Mouse (Mus musculus) stomach, embryonic 16.5 days (tissue): ENCODE measurements around the gene Gm11037. TPM values are rescaled to one million over a fixed set of nuclear protein-coding genes. Genes with fewer than 3 reads are reported as not detected.

Source experiments
- ATAC-seq: fragments of 200-750 bp; cut with Nextera tagmentation; 2 replicates; pipeline ENCODE4 v1.8.0; 2017; ENCODE audit warnings: moderate number of reproducible peaks, moderate TSS enrichment; ENCODE audit not compliant: insufficient read depth, low FRiP score
- H3K27ac ChIP-seq: fragments of 300-500 bp; sonication (generic); 2 replicates; pipeline ENCODE4 v1.5.1; 2014; ENCODE audit warnings: low read length
- H3K27me3 ChIP-seq: fragments of 300-500 bp; sonication (generic); 2 replicates; pipeline ENCODE4 v1.6.1; 2014; ENCODE audit warnings: low read length, control low read depth, mixed read lengths; ENCODE audit not compliant: control insufficient read depth, insufficient read depth
- H3K36me3 ChIP-seq: fragments of 300-500 bp; sonication (generic); 2 replicates; pipeline ENCODE4 v1.6.1; 2014; ENCODE audit warnings: low read length; ENCODE audit not compliant: control insufficient read depth, insufficient read depth
- H3K4me1 ChIP-seq: fragments of 300-500 bp; sonication (generic); 2 replicates; pipeline ENCODE4 v1.6.1; 2014; ENCODE audit warnings: low read length, control low read depth, mixed read lengths; ENCODE audit not compliant: control insufficient read depth, insufficient read depth
- H3K4me2 ChIP-seq: fragments of 300-500 bp; sonication (generic); 2 replicates; pipeline ENCODE4 v1.6.1; 2014; ENCODE audit warnings: low read depth, low read length, mixed read lengths
- H3K4me3 ChIP-seq: fragments of 300-500 bp; sonication (generic); replicated peaks from 2 replicates; pipeline ENCODE4 v1.5.1; 2014; ENCODE audit warnings: mild to moderate bottlenecking, low read length
- H3K9ac ChIP-seq: fragments of 300-500 bp; sonication (generic); 2 replicates; pipeline ENCODE4 v1.6.1; 2014; ENCODE audit warnings: low read length
- H3K9me3 ChIP-seq: fragments of 300-500 bp; sonication (generic); replicated peaks from 2 replicates; pipeline ENCODE4 v1.6.1; 2016; ENCODE audit warnings: low read length, control low read depth; ENCODE audit not compliant: control insufficient read depth
- WGBS: fragments of 180-500 bp; shearing (Covaris S2); extraction: QIAGEN DNeasy Blood & Tissue Kit; methylation state at CpG from one replicate; pipeline ENCODE4 v1.1.7; 2014; 5-methylcytosine and 5-hydroxymethylcytosine counted together
- polyA plus RNA-seq: library from polyadenylated mRNA; unstranded; fragments of >200 nt; fragmentation: Nextera tagmentation; extraction: Ambion mirVana; gene quantifications from 2 replicates; pipeline ENCODE4 v1.2.1, GENCODE M21; 2015

Gene Gm11037
- polyA plus RNA-seq, 1 experiment from 2014 or later: not detected

DNA sequence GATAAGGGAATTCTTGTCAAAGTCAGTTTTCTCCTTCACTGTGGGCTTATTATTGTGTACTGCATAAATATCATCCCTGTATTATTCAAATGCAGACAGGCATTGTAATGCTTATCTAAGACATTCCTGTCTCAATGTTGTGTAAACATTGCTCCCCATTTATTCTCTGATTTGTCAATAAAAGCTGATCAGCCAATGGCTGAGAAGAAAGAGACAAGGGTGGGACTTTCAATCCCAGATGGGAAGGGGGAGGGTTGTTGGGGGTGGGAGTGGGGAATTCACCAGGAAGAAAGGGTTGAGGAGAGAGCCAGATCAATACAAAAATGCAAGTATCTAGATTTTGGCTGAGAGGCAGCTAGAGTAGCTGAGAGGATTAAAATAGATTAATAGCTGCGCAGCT lies 35.6 kb downstream of the Gm11037 start:
- Histone ChIP-seq H3K9me3 (0 out of 2 replicates have a peak, but pooled peaks cover 3% of the 10 kb centered on the region), H3K36me3 (no peaks in the 10 kb centered on the region), H3K27ac (no peak overlapping the region), H3K4me1 (peaks cover 10% of the 10 kb centered on the region; the same call in 1 of the 2 replicates), H3K4me3 (no peak overlapping the region), H3K4me2 (no peak overlapping the region), H3K9ac (no peak overlapping the region), H3K27me3 (peaks cover 5% of the 10 kb centered on the region)
- 62% methylated on average over 1 of the region's 1 CpGs for WGBS
- ATAC-seq: no peak

DNA sequence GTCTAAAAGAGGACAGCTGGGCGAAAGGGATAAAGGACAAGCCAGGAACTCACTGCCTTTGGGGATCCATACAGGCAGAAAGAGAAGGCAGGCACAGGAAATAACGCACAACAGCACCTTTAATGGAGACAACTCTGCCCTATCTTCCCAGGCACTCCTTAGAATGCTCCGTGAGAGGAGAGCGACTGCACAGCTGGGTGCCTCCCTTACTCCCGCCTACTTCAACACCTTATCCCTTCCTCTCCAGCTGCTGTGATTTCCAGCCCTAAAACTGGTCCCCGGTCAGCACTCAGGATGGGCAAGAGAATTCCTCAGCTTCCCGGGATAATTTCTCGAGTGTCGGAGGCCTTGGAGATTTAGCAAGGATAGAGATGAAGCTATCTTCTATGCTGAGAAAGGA lies 37.6 kb downstream of the Gm11037 start:
- H3K9ac ChIP-seq: no peak overlapping the region
- no peak overlapping the region for H3K4me3 ChIP-seq
- peak overlapping the region; percentile 44; the same call in 1 of the 2 replicates for H3K4me2 ChIP-seq
- H3K4me1 ChIP-seq: peaks cover 26% of the 10 kb centered on the region; the same call in 1 of the 2 replicates
- no peaks in the 10 kb centered on the region for H3K36me3 ChIP-seq
- 30% methylated on average over 9 of the region's 9 CpGs for WGBS
- H3K27ac ChIP-seq: no peak overlapping the region
- H3K27me3 ChIP-seq: peaks cover 5% of the 10 kb centered on the region; the same call in 1 of the 2 replicates
- ATAC-seq: no peak
- no peaks in the 10 kb centered on the region for H3K9me3 ChIP-seq

DNA sequence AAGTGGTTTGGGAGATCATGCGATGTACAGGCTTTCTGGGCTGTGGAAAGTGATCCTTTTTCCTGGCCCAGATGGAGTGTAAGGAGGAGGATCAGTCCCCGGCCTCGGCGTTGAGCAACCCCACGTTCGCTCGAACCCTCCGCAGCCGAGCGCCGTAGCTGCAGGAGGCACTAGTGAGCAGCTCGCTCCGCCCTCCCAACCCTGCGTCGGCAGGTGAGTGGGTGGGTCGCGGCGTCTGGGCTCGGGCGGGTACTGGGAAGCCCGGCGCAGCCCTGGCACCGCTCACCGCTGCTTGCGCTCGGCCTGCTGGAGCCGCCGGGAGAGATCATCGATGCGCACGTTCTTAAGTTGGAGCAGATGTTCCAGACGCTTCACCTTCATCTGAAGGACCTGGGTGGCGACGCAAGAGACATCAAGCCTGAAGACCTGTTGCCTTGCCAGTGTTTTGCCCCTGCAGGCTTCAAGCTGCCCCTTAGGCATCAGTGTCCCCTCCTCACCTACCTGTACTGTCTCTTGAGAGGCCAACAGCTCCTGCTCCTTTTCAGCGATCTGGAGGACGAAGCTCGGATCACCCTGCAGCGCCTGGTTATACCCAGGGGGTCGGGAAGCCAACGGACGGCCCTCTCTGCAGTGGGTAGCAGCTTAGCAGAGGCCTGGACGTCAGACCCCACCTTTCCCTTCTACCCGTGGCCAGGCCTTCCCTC lies 38.3 kb downstream of the Gm11037 start:
- H3K4me1 ChIP-seq: peaks cover 32% of the 10 kb centered on the region; the same call in 1 of the 2 replicates
- no peaks in the 10 kb centered on the region for H3K36me3 ChIP-seq
- 17% methylated on average over 43 of the region's 43 CpGs for WGBS
- ATAC-seq: peak; percentile 27; the same call in 1 of the 2 replicates
- H3K27me3 ChIP-seq: peaks cover 5% of the 10 kb centered on the region; the same call in 1 of the 2 replicates
- H3K4me3 ChIP-seq: peak overlapping the region; percentile 17; the same call in 1 of the 2 replicates
- no peak overlapping the region for H3K27ac ChIP-seq
- H3K9ac ChIP-seq: 0 out of 2 replicates have a peak overlapping the region, but pooled peaks have one; percentile 42
- peak overlapping the region; percentile 44 for H3K4me2 ChIP-seq
- no peaks in the 10 kb centered on the region for H3K9me3 ChIP-seq

DNA sequence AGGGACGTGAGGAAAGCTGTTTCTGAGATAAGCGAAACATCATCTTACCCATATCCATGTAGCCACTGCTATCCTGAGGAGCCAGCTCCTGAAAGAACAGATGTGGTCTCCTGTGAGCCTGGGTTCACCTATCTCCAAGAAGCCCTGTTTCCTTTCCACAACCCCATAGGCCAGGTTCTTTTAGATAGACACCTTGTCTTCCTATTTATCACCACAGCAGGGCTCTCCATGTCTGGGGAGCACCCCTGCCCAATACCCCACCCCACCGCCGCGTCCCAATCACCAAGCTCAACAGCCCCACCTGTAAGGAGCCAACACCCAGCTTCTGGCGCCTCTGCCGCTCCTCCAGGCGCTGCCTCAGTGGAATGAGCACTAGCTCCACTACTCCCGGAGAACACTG lies 39.0 kb downstream of the Gm11037 start:
- H3K9ac ChIP-seq: no peak overlapping the region
- no peaks in the 10 kb centered on the region for H3K9me3 ChIP-seq
- peaks cover 40% of the 10 kb centered on the region for H3K4me1 ChIP-seq
- peaks cover 5% of the 10 kb centered on the region; the same call in 1 of the 2 replicates for H3K27me3 ChIP-seq
- H3K36me3 ChIP-seq: no peaks in the 10 kb centered on the region
- no peak overlapping the region for H3K4me3 ChIP-seq
- no peak overlapping the region for H3K27ac ChIP-seq
- 55% methylated on average over 9 of the region's 9 CpGs for WGBS
- no peak overlapping the region for H3K4me2 ChIP-seq
- ATAC-seq: no peak

DNA sequence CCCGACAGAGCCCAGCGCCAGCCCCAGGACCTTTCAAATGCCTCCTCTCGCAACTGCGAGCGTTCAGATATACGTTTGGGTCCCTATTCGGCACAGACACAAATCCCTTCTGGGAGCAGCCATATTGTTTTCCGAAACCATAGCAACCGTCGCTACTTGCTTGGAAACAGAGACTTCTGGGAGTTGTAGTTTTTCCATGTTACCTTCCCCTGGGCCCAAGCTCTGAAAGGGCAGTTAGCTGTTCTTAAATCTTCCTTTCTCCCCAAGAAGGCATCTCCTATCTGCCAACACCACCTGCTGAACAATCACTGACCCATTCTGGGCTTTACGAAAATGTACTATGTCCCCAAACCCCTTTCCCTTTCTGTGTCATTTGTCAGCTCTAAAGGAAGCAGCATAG lies 41.4 kb downstream of the Gm11037 start:
- no peak overlapping the region for H3K27ac ChIP-seq
- H3K4me3 ChIP-seq: peak overlapping the region; percentile 40
- ATAC-seq: 0 out of 2 replicates have a peak, but pooled peaks have one; percentile 10
- H3K36me3 ChIP-seq: no peaks in the 10 kb centered on the region
- peak overlapping the region; percentile 70 for H3K4me2 ChIP-seq
- peaks cover 57% of the 10 kb centered on the region for H3K4me1 ChIP-seq
- H3K27me3 ChIP-seq: peaks cover 5% of the 10 kb centered on the region; the same call in 1 of the 2 replicates
- H3K9me3 ChIP-seq: no peaks in the 10 kb centered on the region
- WGBS: 6% methylated on average over 11 of the region's 11 CpGs
- H3K9ac ChIP-seq: no peak overlapping the region

DNA sequence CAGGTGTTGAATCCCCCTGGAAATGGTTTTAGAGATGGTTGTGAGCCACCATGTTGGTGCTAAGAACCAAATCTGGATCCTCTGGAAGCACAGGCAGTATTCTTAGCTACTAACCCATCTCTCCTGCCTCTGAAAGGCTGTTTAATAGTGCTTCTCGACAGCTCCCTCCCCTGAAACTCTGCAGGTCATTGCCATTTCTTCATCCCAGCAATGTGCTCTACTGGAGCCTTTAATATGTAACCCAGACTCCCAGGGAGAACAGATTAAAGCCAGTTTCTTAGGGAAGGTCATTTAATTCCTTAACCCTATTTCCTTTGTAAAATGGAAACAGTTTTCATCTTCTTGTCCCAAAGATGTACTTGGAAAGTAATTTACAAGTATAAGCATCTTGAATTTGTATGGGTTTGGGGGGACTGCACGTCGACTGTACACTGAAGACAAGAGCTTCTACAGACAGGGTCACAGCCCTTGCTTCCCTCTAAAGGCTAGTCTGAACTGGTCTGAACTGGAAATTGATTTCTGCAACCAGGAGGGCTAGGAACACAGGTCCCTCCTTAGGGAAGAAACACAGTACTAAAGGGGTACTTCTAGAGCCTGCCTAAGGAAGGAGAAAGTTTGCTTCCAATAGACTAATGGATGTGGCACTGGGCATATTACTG lies 42.1 kb downstream of the Gm11037 start:
- H3K27ac ChIP-seq: peak overlapping the region; percentile 89
- 0 out of 2 replicates have a peak overlapping the region, but pooled peaks have one; percentile 92 for H3K4me3 ChIP-seq
- no peaks in the 10 kb centered on the region for H3K36me3 ChIP-seq
- peaks cover 57% of the 10 kb centered on the region for H3K4me1 ChIP-seq
- WGBS: 63% methylated on average over 3 of the region's 3 CpGs
- peak overlapping the region; percentile 98 for H3K4me2 ChIP-seq
- H3K27me3 ChIP-seq: peaks cover 5% of the 10 kb centered on the region; the same call in 1 of the 2 replicates
- H3K9me3 ChIP-seq: no peaks in the 10 kb centered on the region
- no peak for ATAC-seq
- peak overlapping the region; percentile 12; the same call in 1 of the 2 replicates for H3K9ac ChIP-seq

DNA sequence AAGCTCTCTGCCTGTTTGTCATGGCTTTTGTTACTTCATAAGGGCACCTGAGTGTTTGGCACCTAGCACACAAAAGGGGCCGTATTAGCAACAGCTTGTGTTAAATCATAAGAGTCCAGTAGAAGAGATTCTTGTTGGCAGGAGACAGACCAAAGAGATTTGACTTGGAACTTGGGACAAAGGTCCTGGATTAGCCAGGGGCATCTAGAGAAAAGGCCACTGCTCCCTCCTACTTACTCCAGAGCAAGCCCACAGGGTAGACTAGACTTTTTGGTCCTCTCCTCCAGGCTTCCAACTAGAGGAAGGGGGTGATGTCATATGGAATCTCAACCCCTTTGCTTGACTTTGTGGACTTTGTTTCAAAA lies 42.6 kb downstream of the Gm11037 start:
- Histone ChIP-seq H3K27me3 (peaks cover 5% of the 10 kb centered on the region; the same call in 1 of the 2 replicates), H3K4me3 (peak overlapping the region; percentile 92; the same call in 1 of the 2 replicates), H3K4me1 (peaks cover 57% of the 10 kb centered on the region), H3K9ac (peak overlapping the region; percentile 12; the same call in 1 of the 2 replicates), H3K4me2 (peak overlapping the region; percentile 98), H3K36me3 (no peaks in the 10 kb centered on the region), H3K9me3 (no peaks in the 10 kb centered on the region), H3K27ac (peak overlapping the region; percentile 89)
- 85% methylated on average over 1 of the region's 1 CpGs for WGBS
- ATAC-seq: no peak

DNA sequence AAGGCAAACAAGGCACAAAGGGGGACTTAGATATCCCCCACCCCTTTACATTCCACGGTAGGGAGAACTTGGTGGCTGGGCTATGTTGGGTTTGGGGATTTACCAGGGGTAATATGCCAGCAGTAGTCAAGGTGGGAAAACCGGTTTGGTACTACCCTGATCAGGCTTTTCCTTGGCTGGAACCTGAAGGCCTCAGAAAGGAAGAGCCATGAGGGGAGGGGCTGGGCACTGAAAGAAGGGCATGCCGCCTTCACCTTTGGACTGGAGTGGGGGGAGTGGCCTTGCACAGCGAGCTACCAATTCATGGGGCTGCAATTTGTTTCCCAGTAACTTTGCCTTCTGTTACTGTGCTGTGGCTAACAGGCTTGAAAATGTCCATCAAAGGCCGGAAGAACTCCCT lies 43.2 kb downstream of the Gm11037 start:
- H3K4me1 ChIP-seq: peaks cover 54% of the 10 kb centered on the region
- H3K9ac ChIP-seq: no peak overlapping the region; the same call in 1 of the 2 replicates

DNA sequence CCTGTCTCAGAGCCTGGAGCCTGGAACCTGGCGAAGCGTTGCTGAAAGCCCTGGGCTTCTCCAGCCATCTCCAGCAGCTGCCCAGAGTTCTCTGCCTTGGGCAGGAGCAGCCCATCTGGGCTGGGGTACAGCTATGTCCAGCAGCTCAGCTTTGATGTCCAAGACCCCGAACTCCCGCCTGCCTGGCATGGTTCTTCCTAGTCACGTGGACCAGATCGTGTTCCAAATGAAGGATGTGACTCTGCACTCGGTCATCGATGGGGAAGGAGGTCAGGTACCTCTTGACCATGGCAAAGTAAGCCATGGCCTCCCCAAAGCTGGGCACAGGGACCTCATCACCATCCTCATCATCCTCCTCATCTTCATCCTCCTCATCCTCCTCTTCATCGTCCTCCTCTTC lies 44.6 kb downstream of the Gm11037 start:
- H3K36me3 ChIP-seq: no peaks in the 10 kb centered on the region
- H3K9ac ChIP-seq: peak overlapping the region; percentile 99
- H3K27ac ChIP-seq: peak overlapping the region; percentile 97
- peak overlapping the region; percentile 92 for H3K4me3 ChIP-seq
- H3K9me3 ChIP-seq: no peaks in the 10 kb centered on the region
- ATAC-seq: no peak
- peak overlapping the region; percentile 98 for H3K4me2 ChIP-seq
- 73% methylated on average over 9 of the region's 9 CpGs for WGBS
- no peaks in the 10 kb centered on the region for H3K27me3 ChIP-seq
- peaks cover 48% of the 10 kb centered on the region for H3K4me1 ChIP-seq

More for the DNA sequence above, 43.2 kb downstream of the Gm11037 start:
- H3K9me3 ChIP-seq: no peaks in the 10 kb centered on the region
- peak overlapping the region; percentile 98 for H3K4me2 ChIP-seq
- WGBS: 49% methylated on average over 5 of the region's 5 CpGs
- peak; percentile 75 for ATAC-seq
- no peaks in the 10 kb centered on the region for H3K36me3 ChIP-seq
- peak overlapping the region; percentile 89 for H3K27ac ChIP-seq
- peak overlapping the region; percentile 92 for H3K4me3 ChIP-seq
- peaks cover 5% of the 10 kb centered on the region; the same call in 1 of the 2 replicates for H3K27me3 ChIP-seq
